Mouse (Mus musculus) limb, embryonic 11.5 days (tissue): ENCODE measurements around the gene Gpr179. TPM values are rescaled to one million over a fixed set of nuclear protein-coding genes. Genes with fewer than 3 reads are reported as not detected.
A peak's percentile ranks its signal among the peaks of the same experiment; 100 is the strongest.

Source experiments
- ATAC-seq: fragments of 200-750 bp; cut with Nextera tagmentation; 2 replicates; pipeline ENCODE4 v1.8.0; 2017; ENCODE audit warnings: low read depth; ENCODE audit not compliant: insufficient number of reproducible peaks, low FRiP score, low TSS enrichment
- DNase-seq: peaks from one replicate; pipeline ENCODE4 v3.0.0-alpha.2; 2015; ENCODE audit warnings: low spot score
- H3K27ac ChIP-seq: fragments of 300-500 bp; sonication (generic); replicated peaks from 2 replicates; pipeline ENCODE4 v1.5.1; 2014; ENCODE audit warnings: low read depth, mild to moderate bottlenecking, low read length
- H3K27me3 ChIP-seq: fragments of 300-500 bp; sonication (generic); 2 replicates; pipeline ENCODE4 v1.6.1; 2014; ENCODE audit warnings: mild to moderate bottlenecking, low read length, mixed read lengths; ENCODE audit not compliant: control insufficient read depth, insufficient read depth
- H3K36me3 ChIP-seq: fragments of 300-500 bp; sonication (generic); 2 replicates; pipeline ENCODE4 v1.6.1; 2014; ENCODE audit warnings: mild to moderate bottlenecking, low read length, moderate library complexity, mixed read lengths; ENCODE audit not compliant: control insufficient read depth, insufficient read depth
- H3K4me1 ChIP-seq: fragments of 300-500 bp; sonication (generic); 2 replicates; pipeline ENCODE4 v1.6.1; 2014; ENCODE audit warnings: low read length, mixed read lengths; ENCODE audit not compliant: control insufficient read depth, insufficient read depth
- H3K4me2 ChIP-seq: fragments of 300-500 bp; sonication (generic); 2 replicates; pipeline ENCODE4 v1.6.1; 2014; ENCODE audit warnings: low read depth, mild to moderate bottlenecking, moderate library complexity; ENCODE audit not compliant: severe bottlenecking
- H3K4me3 ChIP-seq: fragments of 300-500 bp; sonication (generic); 2 replicates; pipeline ENCODE4 v1.5.1; 2014; ENCODE audit warnings: low read depth, low read length
- H3K9ac ChIP-seq: fragments of 300-500 bp; sonication (generic); 2 replicates; pipeline ENCODE4 v1.6.1; 2014; ENCODE audit warnings: mild to moderate bottlenecking, low read length
- H3K9me3 ChIP-seq: fragments of 300-500 bp; sonication (generic); 2 replicates; pipeline ENCODE4 v1.6.1; 2016; ENCODE audit warnings: low read length; ENCODE audit not compliant: control insufficient read depth
- WGBS: fragments of 180-500 bp; shearing (Covaris S2); extraction: QIAGEN DNeasy Blood & Tissue Kit; methylation state at CpG from one replicate; pipeline ENCODE4 v1.1.7; 2014; 5-methylcytosine and 5-hydroxymethylcytosine counted together
- polyA plus RNA-seq: library from polyadenylated mRNA; unstranded; fragments of >200 nt; fragmentation: Nextera tagmentation; extraction: Ambion mirVana; gene quantifications from 2 replicates; pipeline ENCODE4 v1.2.1, GENCODE M21; 2014

Gene Gpr179
- polyA plus RNA-seq, result 0.04 and 0.07 TPM in 2 replicates

- no peaks in the 10 kb centered on the region for H3K27me3 ChIP-seq
- no peak within 1 kb of the TSS for H3K27ac ChIP-seq
- 72% methylated on average over 3 of the region's 3 CpGs for WGBS
- no peaks in the 10 kb centered on the region for H3K9me3 ChIP-seq
- H3K4me1 ChIP-seq, result peaks cover 3% of the 10 kb centered on the region; the same call in 1 of the 2 replicates
- ATAC-seq (no peak), DNase-seq (no peak)
- no peak within 1 kb of the TSS for H3K4me2 ChIP-seq
- H3K9ac ChIP-seq, result no peak within 1 kb of the TSS
- no peaks in the 10 kb centered on the region for H3K36me3 ChIP-seq
- no peak within 1 kb of the TSS for H3K4me3 ChIP-seq
Observed at GRCm38 (mm10) chr11:97352027-97352684, at the start of gene Gpr179. Gpr179 (minus strand) TSS chr11:97352077.

DNA sequence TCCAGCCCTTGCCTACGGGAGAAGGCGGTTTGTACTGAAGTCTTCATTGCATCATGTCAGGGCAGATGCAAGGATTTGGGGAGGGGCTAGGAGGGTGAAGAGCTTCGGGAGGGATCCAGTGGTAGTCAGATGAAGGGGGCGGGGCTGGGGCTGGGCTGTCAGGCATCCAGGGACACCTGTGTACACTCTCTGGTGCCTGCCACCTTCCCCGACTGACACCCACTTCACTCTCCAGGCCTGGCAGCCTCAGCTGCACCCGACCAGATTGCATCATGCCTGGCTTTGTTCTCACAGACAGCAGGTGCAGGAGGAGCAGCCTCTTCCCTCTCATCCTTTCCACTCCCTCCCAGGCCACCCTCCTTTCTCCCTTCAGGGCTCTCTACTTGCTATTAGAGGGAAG is 49.2 kb upstream of the Gpr179 start:
- H3K9ac ChIP-seq, result no peak overlapping the region

GRCm38 (mm10) chr11:97399958-97400710 is 48.3 kb upstream of the Gpr179 start:
- 4% methylated on average over 23 of the region's 23 CpGs for WGBS
- Histone ChIP-seq H3K9me3 (no peaks in the 10 kb centered on the region), H3K27me3 (peaks cover 4% of the 10 kb centered on the region; the same call in 1 of the 2 replicates), H3K36me3 (peaks cover 3% of the 10 kb centered on the region; the same call in 1 of the 2 replicates), H3K27ac (no peak overlapping the region), H3K4me3 (peak overlapping the region; percentile 7; the same call in 1 of the 2 replicates), H3K4me1 (peaks cover 9% of the 10 kb centered on the region), H3K9ac (no peak overlapping the region), H3K4me2 (peak overlapping the region; percentile 40)
- ATAC-seq (peak; percentile 62), DNase-seq (peak; percentile 90)

More for the DNA sequence above, 49.2 kb upstream of the Gpr179 start:
- no peak overlapping the region for H3K4me3 ChIP-seq
- peaks cover 15% of the 10 kb centered on the region for H3K4me1 ChIP-seq
- no peaks in the 10 kb centered on the region; the same call in 1 of the 2 replicates for H3K36me3 ChIP-seq
- no peak overlapping the region for H3K4me2 ChIP-seq
- no peak overlapping the region for H3K27ac ChIP-seq
- WGBS, result 16% methylated on average over 6 of the region's 6 CpGs
- DNase-seq (no peak), ATAC-seq (no peak)
- H3K27me3 ChIP-seq, result peaks cover 12% of the 10 kb centered on the region; the same call in 1 of the 2 replicates
- H3K9me3 ChIP-seq, result no peaks in the 10 kb centered on the region

DNA sequence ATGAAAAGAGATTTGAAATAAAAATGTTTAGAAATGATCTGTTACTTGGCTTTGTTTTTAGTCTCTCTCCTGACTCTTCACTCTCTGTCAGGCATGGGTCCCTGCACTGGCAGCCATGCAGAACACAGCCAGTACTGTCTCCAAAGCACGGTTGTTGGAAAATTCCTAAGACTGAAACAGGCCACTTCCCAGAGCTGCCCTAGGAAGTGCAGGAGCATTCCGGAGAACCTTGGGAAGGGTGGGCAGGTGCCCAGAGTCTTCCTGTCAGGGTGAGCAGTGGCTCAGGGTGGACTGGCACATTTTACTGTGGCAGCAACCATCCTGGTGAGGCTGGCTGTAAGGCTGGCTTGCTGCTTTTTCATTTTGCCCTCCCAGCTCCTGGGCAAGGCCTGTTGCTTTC is 46.6 kb upstream of the Gpr179 start:
- Histone ChIP-seq H3K36me3 (peaks cover 3% of the 10 kb centered on the region; the same call in 1 of the 2 replicates), H3K27ac (no peak overlapping the region), H3K4me3 (no peak overlapping the region), H3K9ac (no peak overlapping the region), H3K4me1 (peaks cover 4% of the 10 kb centered on the region; the same call in 1 of the 2 replicates), H3K27me3 (peaks cover 4% of the 10 kb centered on the region; the same call in 1 of the 2 replicates), H3K9me3 (no peaks in the 10 kb centered on the region), H3K4me2 (no peak overlapping the region)
- DNase-seq (no peak), ATAC-seq (no peak)
- WGBS, result 76% methylated on average over 2 of the region's 2 CpGs

DNA sequence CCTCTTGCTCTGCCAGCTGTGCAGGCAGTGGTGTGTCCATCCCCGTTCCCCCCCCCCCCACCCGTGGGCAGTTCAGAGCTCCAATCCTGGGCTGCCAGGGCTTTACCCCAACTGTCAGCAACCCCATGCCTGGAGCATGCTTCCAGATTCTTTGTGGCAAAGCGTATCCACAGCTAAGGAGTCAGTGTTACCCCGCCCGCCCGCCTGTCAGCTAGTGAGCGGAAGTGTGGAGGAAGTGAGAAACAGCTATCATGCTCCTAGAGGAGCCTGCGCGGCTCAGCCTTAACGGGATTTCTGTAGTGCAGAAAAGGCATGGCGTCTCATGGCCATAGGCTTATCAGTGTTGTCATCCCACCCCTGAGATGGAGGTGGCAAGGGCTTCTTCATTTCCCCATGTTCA is 42.3 kb upstream of the Gpr179 start:
- Histone ChIP-seq H3K4me3 (no peak overlapping the region), H3K27ac (no peak overlapping the region), H3K4me2 (no peak overlapping the region), H3K9me3 (no peaks in the 10 kb centered on the region), H3K36me3 (peaks cover 5% of the 10 kb centered on the region), H3K27me3 (no peaks in the 10 kb centered on the region), H3K4me1 (no peaks in the 10 kb centered on the region), H3K9ac (no peak overlapping the region)
- WGBS, result 85% methylated on average over 11 of the region's 11 CpGs
- ATAC-seq (no peak), DNase-seq (no peak)

GRCm38 (mm10) chr11:97393658-97394057 is 41.8 kb upstream of the Gpr179 start:
- Histone ChIP-seq H3K27me3 (no peaks in the 10 kb centered on the region), H3K4me2 (no peak overlapping the region), H3K36me3 (peaks cover 5% of the 10 kb centered on the region), H3K27ac (no peak overlapping the region), H3K4me1 (no peaks in the 10 kb centered on the region), H3K4me3 (no peak overlapping the region), H3K9me3 (no peaks in the 10 kb centered on the region), H3K9ac (no peak overlapping the region)
- 77% methylated on average over 11 of the region's 11 CpGs for WGBS
- ATAC-seq, result no peak
- no peak for DNase-seq

DNA sequence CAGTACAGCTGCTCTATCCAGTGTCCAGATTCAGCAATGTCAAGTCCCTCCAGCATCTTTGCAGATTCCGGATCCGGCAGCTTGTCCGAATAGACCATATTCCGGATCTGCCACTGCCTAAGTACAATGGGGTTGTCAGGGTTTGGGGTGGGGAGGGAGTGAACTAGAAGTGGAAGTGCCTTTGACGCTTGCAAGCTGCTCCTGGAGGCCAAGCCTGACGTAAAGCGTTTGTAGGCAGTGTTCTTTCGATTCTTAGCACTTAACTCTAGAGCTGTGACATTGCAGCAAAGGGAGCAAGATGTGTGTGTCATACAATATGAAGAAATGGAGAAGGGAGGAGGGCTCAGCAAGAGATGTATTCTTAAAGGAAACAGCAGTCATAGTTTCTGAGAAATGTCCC is 37.2 kb upstream of the Gpr179 start:
- WGBS, result 90% methylated on average over 8 of the region's 8 CpGs
- DNase-seq (no peak), ATAC-seq (no peak)
- Histone ChIP-seq H3K9me3 (no peaks in the 10 kb centered on the region), H3K4me1 (no peaks in the 10 kb centered on the region), H3K4me2 (no peak overlapping the region), H3K9ac (no peak overlapping the region), H3K27me3 (no peaks in the 10 kb centered on the region), H3K4me3 (no peak overlapping the region), H3K36me3 (peaks cover 6% of the 10 kb centered on the region), H3K27ac (no peak overlapping the region)

DNA sequence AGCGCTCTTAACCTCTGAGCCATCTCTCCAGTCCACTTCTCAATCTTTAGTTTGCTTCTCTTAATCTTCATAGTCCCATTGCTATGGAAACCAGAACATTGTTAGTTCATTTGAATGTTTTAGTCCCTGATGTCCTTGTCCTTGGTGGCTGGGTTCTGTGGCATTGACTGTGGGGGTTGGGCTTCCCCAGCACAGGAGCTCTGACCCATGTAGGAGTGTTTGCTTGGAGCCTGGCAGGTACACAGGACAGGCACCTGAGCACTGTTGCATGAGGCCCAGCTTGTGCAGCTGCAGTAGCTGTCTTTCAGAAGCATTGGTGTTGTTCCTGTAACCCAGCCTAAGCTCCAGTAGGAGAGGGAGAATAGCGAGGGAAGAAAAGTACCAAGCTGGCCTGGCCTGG is 35.9 kb upstream of the Gpr179 start:
- no peaks in the 10 kb centered on the region for H3K27me3 ChIP-seq
- H3K4me2 ChIP-seq, result no peak overlapping the region
- 100% methylated on average over 2 of the region's 2 CpGs for WGBS
- H3K4me1 ChIP-seq, result no peaks in the 10 kb centered on the region
- no peak overlapping the region for H3K27ac ChIP-seq
- no peak overlapping the region for H3K9ac ChIP-seq
- H3K36me3 ChIP-seq, result peaks cover 12% of the 10 kb centered on the region
- no peak overlapping the region for H3K4me3 ChIP-seq
- ATAC-seq, result no peak
- H3K9me3 ChIP-seq, result no peaks in the 10 kb centered on the region
- DNase-seq, result no peak
